Comparison of ENCODE assay signal across 14 mouse cellular contexts in genomic region chr6:45241218-45241617, GRCm38 (mm10).
"Had no signal": no experiment of that assay in that cellular context is flagged by ENCODE, and none has a peak within 500 bp of the region (broad histone marks: within the 10 kb centered on the region; RNA-seq: fewer than 3 reads in every experiment).

No protein-coding gene starts in this region.

- ATAC-seq: intestine, embryonic 15.5 days; midbrain, embryonic 16.5 days had no signal

- H3K4me1 ChIP-seq: intestine, embryonic 15.5 days; limb, embryonic 13.5 days had no signal

- H3K27ac ChIP-seq: intestine, embryonic 15.5 days; layer of hippocampus, adult 2 months; limb, embryonic 13.5 days; liver, embryonic 14.5 days; midbrain, embryonic 12.5 days; neural tube, embryonic 13.5 days had no signal

- H3K36me3 ChIP-seq: intestine, embryonic 15.5 days; limb, embryonic 13.5 days; midbrain, embryonic 12.5 days; neural tube, embryonic 13.5 days had no signal

- H3K4me3 ChIP-seq: intestine, embryonic 15.5 days; layer of hippocampus, adult 2 months; limb, embryonic 13.5 days; midbrain, embryonic 12.5 days; neural tube, embryonic 13.5 days had no signal

- H3K9me3 ChIP-seq: intestine, embryonic 15.5 days; limb, embryonic 13.5 days; midbrain, embryonic 12.5 days; neural tube, embryonic 13.5 days had no signal

- H3K9ac ChIP-seq: intestine, embryonic 15.5 days; limb, embryonic 13.5 days; liver, embryonic 14.5 days; midbrain, embryonic 12.5 days; neural tube, embryonic 13.5 days had no signal

- DNase-seq: kidney, adult 18-20 months; kidney, postnatal 10 days; kidney, postnatal 4 days; left cerebral cortex, postnatal 4 days; retina, postnatal 1 day; right cerebral cortex, postnatal 25 days; thymus, postnatal 36 days had no signal

- H3K4me2 ChIP-seq: intestine, embryonic 15.5 days; limb, embryonic 13.5 days; midbrain, embryonic 12.5 days; neural tube, embryonic 13.5 days had no signal

- H3K27me3 ChIP-seq: intestine, embryonic 15.5 days; limb, embryonic 13.5 days; midbrain, embryonic 12.5 days; neural tube, embryonic 13.5 days had no signal
